Mouse (Mus musculus): Measurements from ENCODE around the gene R3hdm1. TPM values are rescaled to one million over a fixed set of nuclear protein-coding genes. Genes with fewer than 3 reads are reported as not detected.

Gene R3hdm1
- total and polyA plus RNA-seq, 3 experiments = 17.7 to 164 (median 106) TPM

DNA sequence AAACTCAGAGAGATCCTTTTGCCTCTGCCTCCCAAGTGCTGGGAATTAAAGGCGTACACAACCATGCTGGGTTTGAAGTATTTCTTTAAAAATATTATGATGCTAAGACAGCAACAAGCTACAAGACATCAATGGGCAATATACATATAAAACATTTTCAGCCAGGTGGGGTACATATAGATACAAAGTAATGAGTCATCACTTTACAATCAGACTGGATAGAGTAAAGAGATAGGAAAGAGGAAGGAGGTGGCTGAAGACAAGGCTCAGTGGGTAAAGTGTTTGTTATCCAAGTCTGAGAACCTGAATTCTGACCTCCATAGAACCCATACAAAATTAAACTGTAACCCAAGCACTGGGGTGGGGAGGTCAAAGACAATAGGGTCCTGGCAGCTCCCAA is 4.8 kb upstream of the R3hdm1 start (continued):
- no peak for TF ChIP-seq E2F4 (IDR thresholded peaks at IDR 0.05; ENCODE audit: borderline replicate concordance, low read depth, low read length)
- peak; percentile 55 for TF ChIP-seq ETS1 (IDR thresholded peaks at IDR 0.05; ENCODE audit: low read depth, low read length)
- TF ChIP-seq BHLHE40 (IDR thresholded peaks at IDR 0.05; ENCODE audit: borderline replicate concordance, low read depth, low read length) = no peak
- TF ChIP-seq MAZ (IDR thresholded peaks at IDR 0.05; ENCODE audit: low read depth, low read length) = no peak
- no peak for TF ChIP-seq JUND (IDR thresholded peaks at IDR 0.05; ENCODE audit: low read depth, low read length)
- TF ChIP-seq POLR2AphosphoS5 (IDR thresholded peaks at IDR 0.05; ENCODE audit: borderline replicate concordance, low read depth, low read length) = no peak
- no peak for TF ChIP-seq SMC3 (IDR thresholded peaks at IDR 0.05; ENCODE audit: low read depth, low read length)
- no peak for TF ChIP-seq SIN3A (IDR thresholded peaks at IDR 0.05; ENCODE audit: low read length)
- TF ChIP-seq ZC3H11A (IDR thresholded peaks at IDR 0.05; ENCODE audit: low read depth, low read length) = no peak
- TF ChIP-seq ZKSCAN1 (IDR thresholded peaks at IDR 0.05; ENCODE audit: low read depth, low read length) = no peak
- no peak for TF ChIP-seq TBP (IDR thresholded peaks at IDR 0.05; ENCODE audit: low read depth, low read length)
- TF ChIP-seq ELF1 (IDR thresholded peaks at IDR 0.05; ENCODE audit: low read depth, low read length) = no peak
- TF ChIP-seq TAL1 (IDR thresholded peaks at IDR 0.05; ENCODE audit: low read length) = no peak
- TF ChIP-seq MEF2A (IDR thresholded peaks at IDR 0.05; ENCODE audit: extremely low read depth, insufficient replicate concordance, low read depth, low read length, poor library complexity, severe bottlenecking) = no peak
- TF ChIP-seq CTCF (IDR thresholded peaks at IDR 0.05 in 2 of 3, conservative IDR thresholded peaks at IDR 0.05 in 1 of 3; ENCODE audit: control insufficient read depth in 1 of 3, insufficient read depth in 1 of 3, low read depth in 2 of 3, low read length in 3 of 3, poor library complexity in 1 of 3, severe bottlenecking in 1 of 3) = no peak
- TF ChIP-seq ZNF384 (IDR thresholded peaks at IDR 0.05; ENCODE audit: low read depth, low read length) = no peak
- TF ChIP-seq NRF1 (IDR thresholded peaks at IDR 0.05; ENCODE audit: insufficient read depth, low read depth, low read length, poor library complexity, severe bottlenecking) = no peak

- H3K9ac ChIP-seq (ENCODE audit: control insufficient read depth, low read depth, low read length, poor library complexity, severe bottlenecking) = peak overlapping the region; percentile 88
- no peaks in the 10 kb centered on the region for H3K27me3 ChIP-seq (ENCODE audit: control insufficient read depth in 1 of 2, insufficient read depth in 2 of 2, low read length in 2 of 2)
- peak overlapping the region; percentile 72 to 91 for H3K4me3 ChIP-seq (ENCODE audit: control insufficient read depth in 1 of 2, insufficient read depth in 1 of 2, low read depth in 2 of 2, low read length in 2 of 2)
- TF ChIP-seq MXI1 (IDR thresholded peaks at IDR 0.05; ENCODE audit: low read depth, low read length) (peak; percentile 59), CHD1 (IDR thresholded peaks at IDR 0.05; ENCODE audit: low read depth, low read length) (no peak), NRF1 (IDR thresholded peaks at IDR 0.05; ENCODE audit: insufficient read depth, low read depth, low read length, poor library complexity, severe bottlenecking) (no peak), SIN3A (IDR thresholded peaks at IDR 0.05; ENCODE audit: low read length) (no peak), ETS1 (IDR thresholded peaks at IDR 0.05; ENCODE audit: low read depth, low read length) (no peak), ZNF384 (IDR thresholded peaks at IDR 0.05; ENCODE audit: low read depth, low read length) (no peak; the same call in 1 of the 2 replicates), POLR2AphosphoS5 (IDR thresholded peaks at IDR 0.05; ENCODE audit: borderline replicate concordance, low read depth, low read length) (no peak), ZMIZ1 (IDR thresholded peaks at IDR 0.05; ENCODE audit: low read depth, low read length) (0 out of 2 replicates have a peak, but pooled peaks have one; percentile 47), TCF12 (IDR thresholded peaks at IDR 0.05; ENCODE audit: low read depth, low read length) (0 out of 2 replicates have a peak, but pooled peaks have one; percentile 4), MYB (IDR thresholded peaks at IDR 0.05; ENCODE audit: low read depth, low read length) (no peak), JUND (IDR thresholded peaks at IDR 0.05; ENCODE audit: low read depth, low read length) (no peak), NELFE (IDR thresholded peaks at IDR 0.05; ENCODE audit: low read depth, low read length) (peak; percentile 65), TBP (IDR thresholded peaks at IDR 0.05; ENCODE audit: low read depth, low read length) (peak; percentile 67; the same call in 1 of the 2 replicates), E2F4 (IDR thresholded peaks at IDR 0.05; ENCODE audit: borderline replicate concordance, low read depth, low read length) (peak; percentile 73), ZC3H11A (IDR thresholded peaks at IDR 0.05; ENCODE audit: low read depth, low read length) (no peak), POLR2A (IDR thresholded peaks at IDR 0.05; ENCODE audit: control insufficient read depth in 1 of 2, insufficient read depth in 1 of 2, low read depth in 1 of 2, low read length in 2 of 2, poor library complexity in 1 of 2) (peak; percentile 46; a peak in 3 of 4 replicates), MAX (IDR thresholded peaks at IDR 0.05; ENCODE audit: low read length) (peak; percentile 68), UBTF (IDR thresholded peaks at IDR 0.05; ENCODE audit: borderline replicate concordance, insufficient read depth, low read depth, low read length) (no peak), KAT2A (conservative IDR thresholded peaks at IDR 0.05; ENCODE audit: low read depth, low read length) (no peak), ZKSCAN1 (IDR thresholded peaks at IDR 0.05; ENCODE audit: low read depth, low read length) (no peak)
- peak; percentile 94 for DNase-seq (ENCODE audit: low read depth, low spot score)
- H3K36me3 ChIP-seq (ENCODE audit: control insufficient read depth in 1 of 2, insufficient read depth in 2 of 2, low read length in 2 of 2) = peaks cover 0 to 33% of the 10 kb centered on the region in 2 experiments; a peak in 3 of 4 replicates
- peak overlapping the region; percentile 93 for H3K27ac ChIP-seq (ENCODE audit: control insufficient read depth, low read depth, low read length)
- H3K9me3 ChIP-seq (replicated peaks; ENCODE audit: insufficient read depth, low read length) = no peaks in the 10 kb centered on the region
- peaks cover 26% of the 10 kb centered on the region for H3K79me2 ChIP-seq (ENCODE audit: control insufficient read depth, insufficient read depth, low read length, poor library complexity)
- peaks cover 14 to 24% of the 10 kb centered on the region in 2 experiments for H3K4me1 ChIP-seq (ENCODE audit: control insufficient read depth in 1 of 2, insufficient read depth in 2 of 2, low read length in 2 of 2)
Measured at GRCm38 (mm10) chr1:128102251-128102640, 855 bp upstream of the R3hdm1 start.
